Mouse (Mus musculus): ENCODE results near the gene Mettl17.
"Not testable (repeated sequence)": the region's sequence is repeated elsewhere in the genome, so short reads cannot be mapped to it uniquely, and the experiment has no call there.

Mettl17 gene

GRCm38 (mm10) chr14:51896539-51897170, 12.0 kb downstream of the Mettl17 start:
- no peak for DNase-seq (ENCODE audit: low spot score)

- DNase-seq (ENCODE audit: low spot score) = no peak
Observed at GRCm38 (mm10) chr14:51899351-51899750, 14.7 kb downstream of the Mettl17 start.

GRCm38 (mm10) chr14:51902806-51903710, 18.4 kb downstream of the Mettl17 start:
- peak; percentile 50 for DNase-seq (ENCODE audit: low spot score)

DNA sequence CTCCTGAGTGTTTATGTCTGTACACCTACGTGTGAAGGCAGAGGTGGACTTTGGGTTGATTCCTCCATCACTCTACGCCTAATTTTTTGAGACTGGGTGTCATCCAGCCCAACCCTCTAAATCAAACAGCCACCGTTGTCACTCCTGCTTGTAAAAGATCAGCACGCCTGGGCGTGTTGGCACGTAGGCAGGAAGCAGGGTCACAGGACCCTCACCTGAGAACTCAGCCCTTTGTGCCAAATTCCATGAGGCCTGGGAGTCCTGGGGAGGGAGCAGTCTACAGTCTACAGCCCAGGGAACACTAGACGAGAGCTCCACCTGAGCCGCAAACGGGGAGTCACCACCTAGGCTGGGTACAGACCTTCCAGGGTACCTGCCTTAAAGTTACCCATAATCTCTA, 19.1 kb downstream of the Mettl17 start:
- no peak for DNase-seq (ENCODE audit: low spot score)

- no peak for DNase-seq (ENCODE audit: low spot score)
Observed at GRCm38 (mm10) chr14:51904706-51905105, 20.1 kb downstream of the Mettl17 start.

DNA sequence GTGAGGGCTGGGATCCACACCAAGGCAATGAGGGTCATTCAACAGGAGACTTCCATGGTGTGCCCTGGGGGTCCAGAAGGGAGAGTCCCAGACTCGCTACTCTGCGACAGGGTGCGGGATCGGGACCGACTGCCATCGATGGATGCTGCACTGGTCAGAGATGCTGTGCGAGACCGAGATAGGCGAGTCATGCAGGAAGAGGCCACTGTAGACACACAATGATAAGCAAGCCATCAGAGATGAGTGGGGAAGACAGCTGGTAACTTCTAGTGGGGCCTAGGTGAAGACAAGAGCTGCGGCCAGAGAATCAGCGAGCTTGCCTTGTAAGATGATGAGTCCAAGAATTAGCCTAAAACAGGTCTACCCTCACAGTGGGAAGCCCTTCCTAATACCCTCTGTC, 21.5 kb downstream of the Mettl17 start:
- DNase-seq (ENCODE audit: low spot score) = no peak

GRCm38 (mm10) chr14:51911301-51911700, 26.7 kb downstream of the Mettl17 start:
- no peak for DNase-seq (ENCODE audit: low spot score)

DNA sequence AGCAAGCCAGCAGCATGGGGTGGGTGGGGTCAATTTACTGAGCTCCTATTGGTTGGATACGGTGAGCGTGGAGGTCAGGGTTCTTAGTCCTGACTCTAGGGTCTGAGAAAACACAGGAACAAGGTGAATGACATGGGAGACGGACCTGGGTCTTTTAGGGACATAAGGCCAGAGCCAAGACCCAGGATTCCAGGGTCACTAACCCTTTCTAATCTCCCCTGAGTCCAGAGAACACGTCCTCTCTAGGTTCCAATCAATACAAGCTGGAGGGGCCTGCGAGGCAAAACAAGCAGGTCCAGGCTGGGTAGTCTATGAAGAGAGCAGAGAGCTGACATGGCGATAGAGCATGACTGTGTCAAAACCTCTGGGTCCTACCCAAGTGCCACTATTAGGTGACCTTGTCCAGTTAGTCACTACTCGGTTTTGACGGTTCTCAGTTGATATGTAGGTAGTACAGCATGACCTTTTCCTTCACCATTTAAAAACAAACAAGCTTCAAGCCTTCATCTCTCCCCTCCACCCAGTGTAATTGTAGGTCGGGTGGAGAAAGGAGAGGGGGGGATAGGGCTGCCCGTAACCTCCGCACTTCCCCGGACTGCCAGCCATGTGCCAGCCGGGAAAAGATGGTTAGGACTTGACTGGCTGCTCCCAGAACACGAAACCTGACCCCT, 27.9 kb downstream of the Mettl17 start:
- DNase-seq (ENCODE audit: low spot score) = no peak

- peak; percentile 66 for DNase-seq (ENCODE audit: low spot score)
Observed at GRCm38 (mm10) chr14:51913062-51913959, 28.7 kb downstream of the Mettl17 start.

DNA sequence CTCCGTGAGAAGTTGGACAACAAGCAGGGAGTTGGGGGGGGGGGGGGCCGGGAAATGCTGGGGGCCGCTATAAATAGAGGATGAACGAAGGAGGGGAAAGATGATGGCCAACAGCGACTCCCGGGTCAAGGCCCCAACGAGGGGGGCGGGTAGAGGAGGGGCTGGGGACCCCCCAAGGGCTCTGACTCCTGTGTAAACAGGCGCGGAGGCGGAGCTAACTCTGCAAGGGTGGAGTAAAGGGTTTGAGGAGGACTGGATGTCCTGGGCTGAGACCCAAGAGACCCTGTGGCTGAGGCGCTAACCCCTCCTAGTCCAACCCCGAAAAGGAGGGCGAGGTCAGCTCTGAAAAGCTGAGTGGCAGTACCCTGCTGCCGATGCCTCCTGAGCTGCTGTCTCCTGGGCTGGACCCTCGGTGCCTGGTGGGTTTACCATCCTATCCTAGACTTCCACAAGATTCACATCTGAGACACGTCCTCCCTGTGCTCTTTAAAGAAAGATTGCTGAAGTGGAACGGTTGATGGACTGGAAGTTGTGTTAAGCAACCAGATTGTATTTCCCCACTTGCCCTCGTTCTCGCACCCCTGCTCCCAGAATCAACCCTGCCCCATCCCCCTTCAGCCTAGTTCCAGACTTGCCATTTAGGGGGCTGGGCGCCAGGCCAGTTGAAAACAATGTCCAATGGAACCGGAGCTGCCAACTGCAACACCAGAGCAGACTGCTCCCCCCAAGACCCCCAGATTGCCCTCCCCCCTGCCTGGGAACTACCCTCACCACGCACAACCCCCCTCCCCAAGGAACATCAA, 29.5 kb downstream of the Mettl17 start, which contains the start of gene Ndrg2:
Gene Ndrg2 (minus strand): TSS at position 199 of the 803 bp plus-strand sequence.
- DNase-seq (ENCODE audit: low spot score) = peak; percentile 83

DNA sequence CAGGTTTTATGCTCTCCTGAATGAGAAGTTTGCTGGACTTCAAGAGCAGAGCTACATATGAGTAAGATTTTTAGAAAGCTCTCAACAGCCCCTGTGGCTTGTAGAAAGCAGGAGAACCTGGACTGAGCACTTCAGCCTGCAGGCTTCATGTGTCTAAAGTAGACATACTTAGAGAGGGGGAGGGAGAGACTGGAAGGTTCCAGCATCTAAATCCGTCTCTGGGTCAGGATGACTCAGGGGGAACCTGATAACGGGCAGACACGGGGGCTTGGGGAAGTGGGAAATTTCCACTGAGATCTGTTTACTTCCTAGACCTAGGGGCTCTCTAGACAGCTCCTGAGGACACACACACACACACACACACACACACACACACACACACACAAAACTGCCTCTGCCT, 30.4 kb downstream of the Mettl17 start:
- no peak for DNase-seq (ENCODE audit: low spot score)

GRCm38 (mm10) chr14:51916539-51916938, 31.9 kb downstream of the Mettl17 start:
- DNase-seq (ENCODE audit: low spot score) = no peak

- DNase-seq (ENCODE audit: low spot score) = no peak
Observed at GRCm38 (mm10) chr14:51918125-51918524, 33.5 kb downstream of the Mettl17 start, which contains the start of gene Tppp2. Gene Tppp2, plus strand, starts transcription at chr14:51918425.

GRCm38 (mm10) chr14:51918966-51919365, 34.3 kb downstream of the Mettl17 start:
- no peak for DNase-seq (ENCODE audit: low spot score)

- DNase-seq (ENCODE audit: low spot score) = peak; percentile 57
Observed at GRCm38 (mm10) chr14:51921759-51922570, 37.3 kb downstream of the Mettl17 start.

DNA sequence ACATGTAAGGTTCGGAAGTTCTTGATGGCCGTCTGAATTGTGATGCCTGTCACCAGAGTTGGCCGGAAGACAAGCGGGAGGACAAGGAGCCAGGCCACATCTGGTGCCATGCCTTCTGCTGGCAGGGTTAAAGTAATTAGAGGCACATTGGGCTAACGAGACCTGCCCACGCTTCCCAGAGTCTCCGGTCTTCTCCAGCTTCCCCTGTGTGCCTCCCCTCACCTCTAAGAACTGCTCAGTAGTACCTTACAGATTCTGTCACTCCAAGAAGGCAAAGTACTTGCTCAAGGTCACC, 37.9 kb downstream of the Mettl17 start, which contains the start of gene Rnase13:
Gene Rnase13 (minus strand): TSS at position 203 of the 295 bp plus-strand sequence.
- DNase-seq (ENCODE audit: low spot score) = no peak

DNA sequence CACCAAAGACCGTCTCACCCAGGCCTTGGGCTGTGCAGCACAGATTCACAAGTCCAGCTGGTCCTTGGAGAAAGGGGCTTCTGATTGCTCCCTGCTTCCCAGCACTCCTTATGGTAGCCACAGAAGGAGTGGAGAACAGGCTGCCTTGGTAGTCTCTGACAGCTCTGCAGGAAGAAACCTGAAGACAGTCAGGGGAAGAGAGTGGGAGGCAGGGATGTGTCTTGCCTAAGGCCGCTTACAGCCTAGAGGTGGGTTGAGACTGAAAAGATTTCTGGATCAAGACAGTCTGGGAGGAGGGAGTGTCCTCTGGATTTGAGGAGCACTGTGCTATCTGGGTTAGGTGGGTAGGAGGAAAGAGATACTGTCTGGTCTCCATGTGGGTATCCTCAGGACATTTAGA, 38.3 kb downstream of the Mettl17 start:
- DNase-seq (ENCODE audit: low spot score) = no peak

DNA sequence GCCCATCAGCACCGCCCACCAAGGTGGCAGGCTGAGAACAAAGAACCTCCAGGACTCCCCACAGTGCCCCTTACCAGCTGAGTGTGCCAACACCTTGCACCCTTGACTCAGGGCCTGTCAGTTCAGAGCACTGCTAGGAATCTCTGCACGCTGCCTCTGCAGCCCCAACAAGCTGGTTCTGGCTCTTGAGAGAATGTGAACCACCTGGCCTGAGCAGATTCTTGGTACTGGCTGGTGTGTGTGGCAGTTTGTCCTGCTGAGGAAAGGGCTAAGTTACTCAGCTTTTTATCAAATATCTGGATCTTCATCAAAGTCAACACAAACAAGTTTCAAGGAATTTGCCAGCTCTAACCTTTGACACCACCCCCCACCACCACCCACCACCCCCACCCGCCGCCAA, 38.9 kb downstream of the Mettl17 start:
- DNase-seq (ENCODE audit: low spot score) = no peak

DNA sequence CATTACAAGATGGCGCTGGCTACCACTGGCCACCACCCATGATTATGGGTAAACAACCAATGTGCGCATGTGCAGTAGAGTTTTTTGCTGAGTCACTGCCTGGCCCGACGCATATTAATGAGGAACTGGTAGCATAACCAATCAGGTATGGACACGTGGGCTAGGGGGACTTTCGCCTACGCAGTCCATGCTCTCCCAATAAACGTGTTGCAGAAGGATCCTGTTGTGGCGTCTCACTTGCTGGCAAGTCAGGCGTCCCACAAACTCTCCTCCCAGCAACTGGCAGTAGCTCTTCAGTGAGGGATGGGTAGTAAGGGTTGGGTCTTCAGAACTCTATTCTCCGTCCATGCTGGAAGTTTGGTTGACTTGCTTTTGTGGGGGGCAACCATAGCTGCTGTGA, 42.3 kb downstream of the Mettl17 start:
- not testable (repeated sequence) for DNase-seq (ENCODE audit: low spot score)

All from testis, postnatal 14 days (tissue).